Mouse (Mus musculus) CH12.LX (cell line): Measurements from ENCODE around the gene Fahd2a. TPM values are rescaled to one million over a fixed set of nuclear protein-coding genes. Genes with fewer than 3 reads are reported as not detected.

Experiments
- DNase-seq: peaks from one replicate; pipeline ENCODE4 v3.0.0-alpha.2; 2013; ENCODE audit errors: extremely low read depth
- H3K27ac ChIP-seq: 2 replicates; pipeline ENCODE4 v1.5.1; 2012; ENCODE audit warnings: low read depth, mild to moderate bottlenecking, control low read depth, moderate library complexity; ENCODE audit not compliant: insufficient read depth
- H3K27me3 ChIP-seq: replicated peaks from 2 replicates; pipeline ENCODE3; 2012; ENCODE audit warnings: inconsistent platforms
- H3K36me3 ChIP-seq, 2 experiments: replicated peaks in 1 of 2; 2 replicates each; pipeline versions ENCODE3 to v1.6.1; 2012; ENCODE audit warnings: inconsistent platforms in 1 of 2, low read length in 1 of 2, mild to moderate bottlenecking in 1 of 2, mixed read lengths in 1 of 2, moderate library complexity in 1 of 2; ENCODE audit not compliant: control insufficient read depth in 1 of 2, insufficient read depth in 1 of 2
- H3K4me1 ChIP-seq, 2 experiments: 2 replicates each; pipeline ENCODE4 v1.6.1; 2012; ENCODE audit warnings: inconsistent platforms in 1 of 2, moderate library complexity in 1 of 2; ENCODE audit not compliant: insufficient read depth in 2 of 2, control insufficient read depth in 1 of 2
- H3K4me2 ChIP-seq: 2 replicates; pipeline ENCODE4 v1.6.1; 2012; ENCODE audit warnings: low read depth, mild to moderate bottlenecking, control low read depth; ENCODE audit not compliant: poor library complexity, insufficient read depth, severe bottlenecking
- H3K4me3 ChIP-seq, 3 experiments: fragments of 150-350 bp in 1 of 3; sonication (generic) in 1 of 3; replicated peaks in 1 of 3; 2 replicates each; pipeline versions ENCODE3 to v1.5.1; 2011 to 2012; ENCODE audit warnings: low read depth in 2 of 3, low read length in 2 of 3, mild to moderate bottlenecking in 2 of 3, moderate library complexity in 2 of 3, control low read depth in 1 of 3, improper control_type of control experiment in 1 of 3, inconsistent platforms in 1 of 3, mixed read lengths in 1 of 3; ENCODE audit not compliant: poor library complexity in 1 of 3
- H3K79me2 ChIP-seq: replicated peaks from 2 replicates; pipeline ENCODE4 v1.6.1; 2012; ENCODE audit warnings: mild to moderate bottlenecking, moderate library complexity; ENCODE audit not compliant: control insufficient read depth, poor library complexity, insufficient read depth, severe bottlenecking; ENCODE audit errors: extremely low read depth
- H3K9ac ChIP-seq: 2 replicates; pipeline ENCODE4 v1.6.1; 2012; ENCODE audit warnings: low read depth, mild to moderate bottlenecking, control low read depth, moderate library complexity; ENCODE audit not compliant: insufficient read depth
- H3K9me3 ChIP-seq: replicated peaks from 2 replicates; pipeline ENCODE3; 2012; ENCODE audit warnings: low read length, inconsistent platforms, mixed read lengths
- BHLHE40 ChIP-seq: IDR thresholded peaks from 2 replicates; pipeline ENCODE4 v1.6.1; 2011; ENCODE audit warnings: mild to moderate bottlenecking, low read depth, low read length, improper control_type of control experiment
- EP300 ChIP-seq: IDR thresholded peaks from 2 replicates; pipeline ENCODE4 v1.6.1; 2011; ENCODE audit warnings: low read length, improper control_type of control experiment
- KAT2A ChIP-seq: IDR thresholded peaks from 2 replicates; pipeline ENCODE4 v1.6.1; 2012; ENCODE audit warnings: low read length, improper control_type of control experiment, inconsistent platforms; ENCODE audit not compliant: insufficient replicate concordance
- MXI1 ChIP-seq: IDR thresholded peaks from 2 replicates; pipeline ENCODE4 v1.6.1; 2011; ENCODE audit warnings: mild to moderate bottlenecking, low read depth, low read length, improper control_type of control experiment
- NRF1 ChIP-seq: IDR thresholded peaks from 2 replicates; pipeline ENCODE4 v1.6.1; 2014; ENCODE audit warnings: low read depth, mild to moderate bottlenecking, inconsistent platforms, low read length, improper control_type of control experiment, moderate library complexity
- PAX5 ChIP-seq: IDR thresholded peaks from 2 replicates; pipeline ENCODE4 v1.6.1; 2012; ENCODE audit warnings: low read length, inconsistent platforms, mixed read lengths
- RAD21 ChIP-seq: IDR thresholded peaks from 2 replicates; pipeline ENCODE4 v1.6.1; 2011; ENCODE audit warnings: low read depth, mild to moderate bottlenecking, low read length, improper control_type of control experiment, moderate library complexity
- RCOR1 ChIP-seq: conservative IDR thresholded peaks from 2 replicates; pipeline ENCODE4 v1.6.1; 2012; ENCODE audit warnings: low read depth, mild to moderate bottlenecking, inconsistent platforms, low read length, improper control_type of control experiment
- SIN3A ChIP-seq: IDR thresholded peaks from 2 replicates; pipeline ENCODE4 v1.6.1; 2012; ENCODE audit warnings: low read length, improper control_type of control experiment, inconsistent platforms
- UBTF ChIP-seq: IDR thresholded peaks from 2 replicates; pipeline ENCODE4 v1.6.1; 2012; ENCODE audit warnings: low read depth, mild to moderate bottlenecking, inconsistent platforms, low read length, improper control_type of control experiment, moderate library complexity
- ZC3H11A ChIP-seq: IDR thresholded peaks from 2 replicates; pipeline ENCODE4 v1.6.1; 2012; ENCODE audit warnings: low read depth, mild to moderate bottlenecking, inconsistent platforms, low read length, improper control_type of control experiment
- ZMIZ1 ChIP-seq: IDR thresholded peaks from 2 replicates; pipeline ENCODE4 v1.6.1; 2012; ENCODE audit warnings: low read depth, mild to moderate bottlenecking, inconsistent platforms, low read length, improper control_type of control experiment
- dilution Hi-C: fragments of 300-500 bp; cut with MboI; formaldehyde crosslinking; loops from 2 replicates; pipeline ENCODE4 v1.14.3; 2020; ENCODE audit warnings: low sequenced_read_pairs; ENCODE audit not compliant: extremely low pct_unique_long_range_greater_than_20kb, extremely low pct_ligation_motif_present
- in situ Hi-C: fragments of 300-500 bp; cut with MboI; formaldehyde crosslinking; loops from 3 replicates; pipeline ENCODE4 v1.14.3; 2019; ENCODE audit warnings: low sequenced_read_pairs, low pct_ligation_motif_present, low pct_unique_long_range_greater_than_20kb, mixed read lengths
- polyA plus RNA-seq: library from polyadenylated mRNA; unstranded; fragments of >175 nt; gene quantifications from 2 replicates; pipeline ENCODE4 v1.2.1, GENCODE M21; 2012; ENCODE audit warnings: low read depth; ENCODE audit not compliant: insufficient read length
- total RNA-seq, 2 experiments: library from RNA; depleted of rRNA; stranded (reverse); fragments of 300-350 nt in 1 of 2; fragments of >200 nt in 1 of 2; gene quantifications; 2 replicates each; pipeline ENCODE4 v1.2.3; 2012 to 2014

Fahd2a gene
- total and polyA plus RNA-seq, 3 experiments, result 4.5 to 9.9 (median 6.6) TPM

GRCm38 (mm10) chr2:127482533-127482911 lies 38.2 kb upstream of the Fahd2a start:
- Histone ChIP-seq H3K27me3 (peaks cover 93% of the 10 kb centered on the region), H3K36me3 (no peaks in the 10 kb centered on the region), H3K27ac (no peak overlapping the region), H3K9ac (no peak overlapping the region), H3K4me2 (0 out of 2 replicates have a peak overlapping the region, but pooled peaks have one; percentile 1), H3K4me1 (0 out of 4 replicates have a peak, but pooled peaks cover 0 to 9% of the 10 kb centered on the region in 2 experiments), H3K4me3 (peak overlapping the region in 1 of 3 experiments; percentile 23), H3K9me3 (peaks cover 2% of the 10 kb centered on the region), H3K79me2 (no peaks in the 10 kb centered on the region)
- TF ChIP-seq BHLHE40 (no peak), EP300 (no peak), RCOR1 (no peak), ZMIZ1 (no peak), RAD21 (no peak), PAX5 (no peak)
- in situ Hi-C loops, result loop anchor here (25.0 kb wide), 1 partner anchor 205 kb away; no protein-coding TSS in a partner anchor
- no peak for DNase-seq
- dilution Hi-C loops, result no loop called here

- Histone ChIP-seq H3K4me1 (0 out of 4 replicates have a peak, but pooled peaks cover 0 to 9% of the 10 kb centered on the region in 2 experiments), H3K9me3 (peaks cover 2% of the 10 kb centered on the region), H3K27ac (no peak overlapping the region), H3K27me3 (peaks cover 91% of the 10 kb centered on the region), H3K4me3 (peak overlapping the region in 1 of 3 experiments; percentile 23), H3K9ac (no peak overlapping the region), H3K79me2 (no peaks in the 10 kb centered on the region), H3K4me2 (no peak overlapping the region; the same call in 1 of the 2 replicates), H3K36me3 (no peaks in the 10 kb centered on the region)
- no peak for DNase-seq
- dilution Hi-C loops, result no loop called here
- TF ChIP-seq ZC3H11A (no peak), MXI1 (no peak), SIN3A (no peak), UBTF (no peak)
- in situ Hi-C loops, result loop anchor here (25.0 kb wide), 1 partner anchor 205 kb away; no protein-coding TSS in a partner anchor
Observed at GRCm38 (mm10) chr2:127481841-127482532, 37.6 kb upstream of the Fahd2a start.

- H3K27ac ChIP-seq, result no peak overlapping the region
- TF ChIP-seq KAT2A (no peak), NRF1 (peak; percentile 58)
- 0 out of 4 replicates have a peak, but pooled peaks cover 0 to 9% of the 10 kb centered on the region in 2 experiments for H3K4me1 ChIP-seq
- in situ Hi-C loops (loop anchor here (25.0 kb wide), 1 partner anchor 208 kb away; no protein-coding TSS in a partner anchor), dilution Hi-C loops (no loop called here)
- no peaks in the 10 kb centered on the region for H3K79me2 ChIP-seq
- no peaks in the 10 kb centered on the region for H3K36me3 ChIP-seq
- no peak for DNase-seq
- peaks cover 87% of the 10 kb centered on the region for H3K27me3 ChIP-seq
- H3K9ac ChIP-seq, result no peak overlapping the region
- H3K4me3 ChIP-seq, result no peak overlapping the region
- peaks cover 2% of the 10 kb centered on the region for H3K9me3 ChIP-seq
- H3K4me2 ChIP-seq, result no peak overlapping the region
Observed at GRCm38 (mm10) chr2:127479763-127480162, 35.4 kb upstream of the Fahd2a start.
